Mouse (Mus musculus) liver, embryonic 15.5 days (tissue): ENCODE data around the gene Mbd3. TPM values are rescaled to one million over a fixed set of nuclear protein-coding genes. Genes with fewer than 3 reads are reported as not detected.

ENCODE experiments used
- ATAC-seq: fragments of 200-750 bp; cut with Nextera tagmentation; 2 replicates; pipeline ENCODE4 v1.8.0; 2017; ENCODE audit warnings: moderate number of reproducible peaks, mild to moderate bottlenecking, moderate library complexity; ENCODE audit not compliant: insufficient read depth
- H3K27ac ChIP-seq: fragments of 300-500 bp; sonication (generic); replicated peaks from 2 replicates; pipeline ENCODE4 v1.5.1; 2015; ENCODE audit warnings: mild to moderate bottlenecking, inconsistent platforms
- H3K27me3 ChIP-seq: fragments of 300-500 bp; sonication (generic); 2 replicates; pipeline ENCODE4 v1.6.1; 2015; ENCODE audit warnings: mild to moderate bottlenecking, inconsistent platforms
- H3K36me3 ChIP-seq: fragments of 300-500 bp; sonication (generic); replicated peaks from 2 replicates; pipeline ENCODE4 v1.6.1; 2015; ENCODE audit warnings: moderate library complexity, mild to moderate bottlenecking, inconsistent platforms
- H3K4me1 ChIP-seq: fragments of 300-500 bp; sonication (generic); replicated peaks from 2 replicates; pipeline ENCODE4 v1.6.1; 2015; ENCODE audit warnings: inconsistent platforms
- H3K4me2 ChIP-seq: fragments of 300-500 bp; sonication (generic); 2 replicates; pipeline ENCODE4 v1.6.1; 2015; ENCODE audit warnings: moderate library complexity, mild to moderate bottlenecking, inconsistent platforms
- H3K4me3 ChIP-seq: fragments of 300-500 bp; sonication (generic); replicated peaks from 2 replicates; pipeline ENCODE4 v1.5.1; 2015; ENCODE audit warnings: mild to moderate bottlenecking, inconsistent platforms
- H3K9ac ChIP-seq: fragments of 300-500 bp; sonication (generic); 2 replicates; pipeline ENCODE4 v1.6.1; 2015; ENCODE audit warnings: moderate library complexity, mild to moderate bottlenecking, inconsistent platforms
- H3K9me3 ChIP-seq: fragments of 300-500 bp; sonication (generic); replicated peaks from 2 replicates; pipeline ENCODE4 v1.6.1; 2016; ENCODE audit warnings: inconsistent platforms
- WGBS: fragments of 180-500 bp; shearing (Covaris S2); methylation state at CpG from one replicate; pipeline ENCODE4 v1.1.7; 2015; ENCODE audit warnings: mixed read lengths; ENCODE audit not compliant: insufficient replicate concordance; 5-methylcytosine and 5-hydroxymethylcytosine counted together
- polyA plus RNA-seq: library from polyadenylated mRNA; unstranded; fragments of >200 nt; fragmentation: Nextera tagmentation; extraction: Ambion mirVana; gene quantifications from 2 replicates; pipeline ENCODE4 v1.2.1, GENCODE M21; 2015

Mbd3 gene
- polyA plus RNA-seq, 1 experiment from 2014 or later, result 63.2 TPM

DNA sequence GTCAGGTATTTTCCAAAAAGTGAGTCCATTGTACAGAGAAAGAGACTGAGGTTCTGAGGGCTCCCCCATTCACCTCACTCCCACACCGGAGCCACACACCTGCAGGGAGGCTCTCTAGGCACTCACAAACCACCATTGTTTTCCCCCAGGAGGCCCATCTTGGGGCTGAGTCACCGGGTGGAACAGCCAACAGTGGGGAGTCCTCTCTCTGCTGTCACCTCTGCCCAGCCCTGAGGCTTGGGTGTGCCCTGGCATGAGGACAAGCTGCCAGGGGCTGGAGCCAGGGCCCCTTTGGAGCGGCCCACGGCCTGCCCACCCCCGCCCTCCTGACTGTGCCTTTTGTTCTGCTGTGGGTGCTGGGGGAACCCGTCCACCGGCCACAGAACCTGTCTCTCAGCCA, 36.4 kb upstream of the Mbd3 start:
- Histone ChIP-seq H3K9ac (peak overlapping the region; percentile 22), H3K4me1 (peaks cover 59% of the 10 kb centered on the region)

DNA sequence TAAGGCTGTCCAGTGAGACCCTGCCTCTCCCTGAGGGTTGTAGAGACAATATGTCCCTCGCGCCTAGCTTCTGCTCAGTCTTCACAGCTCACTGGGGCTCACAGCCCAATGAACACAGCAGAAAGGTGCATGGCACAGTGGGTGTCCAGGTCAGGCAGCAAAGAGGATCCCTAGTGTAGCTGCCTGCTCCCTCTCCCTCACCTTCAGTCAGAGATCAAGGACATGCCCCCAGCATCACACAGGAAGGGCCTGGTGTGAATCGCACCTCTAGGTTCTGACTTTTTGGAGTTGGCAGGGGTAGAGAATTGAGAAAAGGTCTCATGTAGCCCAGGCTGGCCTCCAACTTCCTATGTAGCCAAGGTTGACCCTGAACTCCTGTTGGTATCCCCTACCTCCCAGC, 35.5 kb upstream of the Mbd3 start:
- whole genome bisulfite sequencing, result 77% methylated on average over 3 of the region's 3 CpGs
- Histone ChIP-seq H3K4me1 (peaks cover 69% of the 10 kb centered on the region), H3K9me3 (no peaks in the 10 kb centered on the region), H3K4me3 (peak overlapping the region; percentile 100), H3K36me3 (peaks cover 15% of the 10 kb centered on the region), H3K4me2 (peak overlapping the region; percentile 84), H3K27ac (peak overlapping the region; percentile 98), H3K27me3 (no peaks in the 10 kb centered on the region; the same call in 1 of the 2 replicates), H3K9ac (peak overlapping the region; percentile 25; the same call in 1 of the 2 replicates)
- ATAC-seq, result no peak

More for the DNA sequence above, 36.4 kb upstream of the Mbd3 start:
- H3K4me2 ChIP-seq, result peak overlapping the region; percentile 84
- H3K27me3 ChIP-seq, result no peaks in the 10 kb centered on the region; the same call in 1 of the 2 replicates
- peak overlapping the region; percentile 1; the same call in 1 of the 2 replicates for H3K4me3 ChIP-seq
- peak overlapping the region; percentile 98 for H3K27ac ChIP-seq
- peaks cover 5% of the 10 kb centered on the region for H3K36me3 ChIP-seq
- peak; percentile 13; the same call in 1 of the 2 replicates for ATAC-seq
- no peaks in the 10 kb centered on the region for H3K9me3 ChIP-seq
- WGBS, result 13% methylated on average over 7 of the region's 7 CpGs

- no peaks in the 10 kb centered on the region; the same call in 1 of the 2 replicates for H3K27me3 ChIP-seq
- H3K9ac ChIP-seq, result peak overlapping the region; percentile 41
- ATAC-seq, result peak; percentile 0; the same call in 1 of the 2 replicates
- no peaks in the 10 kb centered on the region for H3K9me3 ChIP-seq
- peak overlapping the region; percentile 100 for H3K4me3 ChIP-seq
- peak overlapping the region; percentile 84 for H3K4me2 ChIP-seq
- H3K4me1 ChIP-seq, result peaks cover 72% of the 10 kb centered on the region
- peaks cover 21% of the 10 kb centered on the region for H3K36me3 ChIP-seq
- H3K27ac ChIP-seq, result peak overlapping the region; percentile 98
- 8% methylated on average over 8 of the region's 8 CpGs for WGBS
Observed at GRCm38 (mm10) chr10:80434233-80434592, 34.9 kb upstream of the Mbd3 start.

DNA sequence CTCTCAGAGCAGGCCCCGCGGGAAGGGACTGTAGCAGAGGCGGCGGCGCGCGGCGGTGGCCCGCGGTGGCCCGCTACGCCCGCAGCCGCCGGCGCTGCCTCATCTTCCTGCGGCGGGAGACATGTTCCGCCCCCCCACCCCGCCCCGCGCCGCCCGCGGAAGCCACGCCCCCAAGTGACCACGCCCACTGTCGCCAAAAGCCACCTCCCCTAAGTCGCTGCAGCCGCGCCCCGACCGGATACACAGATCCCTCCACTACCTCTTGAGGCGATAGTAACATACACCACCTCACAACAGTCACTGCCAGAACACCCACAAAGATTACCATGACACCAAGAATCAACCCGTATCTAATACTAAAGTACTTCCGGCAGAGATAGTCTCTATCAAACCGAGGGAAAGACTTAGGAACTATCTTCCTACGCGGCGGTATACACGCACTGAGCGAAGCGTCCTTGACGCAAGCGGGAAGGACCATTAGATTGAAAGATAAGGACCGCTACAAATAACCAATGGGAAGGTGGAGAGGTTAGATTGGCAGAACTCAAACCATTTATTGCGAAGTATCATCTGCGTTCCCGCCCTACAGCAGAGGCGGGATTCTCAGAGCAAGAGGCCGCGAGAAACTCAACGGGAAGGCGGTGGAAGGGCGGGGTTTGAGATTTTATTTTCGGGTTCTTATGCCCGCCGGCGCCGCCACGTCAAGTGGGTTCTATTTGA, 34.3 kb upstream of the Mbd3 start, which contains the start of gene Tcf3:
Tcf3 (minus strand) TSS at position 135 of the 720 bp plus-strand sequence.
- Histone ChIP-seq H3K27ac (peak within 1 kb of the TSS; percentile 98), H3K4me3 (peak within 1 kb of the TSS; percentile 100), H3K4me1 (peaks cover 72% of the 10 kb centered on the region), H3K9me3 (no peaks in the 10 kb centered on the region), H3K27me3 (no peaks in the 10 kb centered on the region; the same call in 1 of the 2 replicates), H3K4me2 (peak within 1 kb of the TSS; percentile 84), H3K36me3 (peaks cover 26% of the 10 kb centered on the region), H3K9ac (peak within 1 kb of the TSS; percentile 100)
- WGBS, result under 1% methylated on average over 60 of the region's 61 CpGs
- ATAC-seq, result peak; percentile 88

GRCm38 (mm10) chr10:80432936-80433512, 33.7 kb upstream of the Mbd3 start:
- H3K27ac ChIP-seq, result peak overlapping the region; percentile 98
- H3K36me3 ChIP-seq, result peaks cover 33% of the 10 kb centered on the region
- under 1% methylated on average over 60 of the region's 60 CpGs for WGBS
- peak overlapping the region; percentile 84 for H3K4me2 ChIP-seq
- no peaks in the 10 kb centered on the region for H3K9me3 ChIP-seq
- H3K9ac ChIP-seq, result peak overlapping the region; percentile 100
- H3K27me3 ChIP-seq, result no peaks in the 10 kb centered on the region; the same call in 1 of the 2 replicates
- no peak for ATAC-seq
- H3K4me1 ChIP-seq, result peaks cover 70% of the 10 kb centered on the region
- H3K4me3 ChIP-seq, result peak overlapping the region; percentile 100

- Histone ChIP-seq H3K27me3 (no peaks in the 10 kb centered on the region), H3K27ac (peak overlapping the region; percentile 98), H3K4me2 (peak overlapping the region; percentile 84), H3K9me3 (no peaks in the 10 kb centered on the region), H3K4me3 (peak overlapping the region; percentile 100), H3K9ac (peak overlapping the region; percentile 100), H3K36me3 (peaks cover 39% of the 10 kb centered on the region), H3K4me1 (peaks cover 66% of the 10 kb centered on the region)
- 2% methylated on average over 4 of the region's 4 CpGs for WGBS
- ATAC-seq, result no peak
Observed at GRCm38 (mm10) chr10:80432387-80432785, 33.0 kb upstream of the Mbd3 start.

DNA sequence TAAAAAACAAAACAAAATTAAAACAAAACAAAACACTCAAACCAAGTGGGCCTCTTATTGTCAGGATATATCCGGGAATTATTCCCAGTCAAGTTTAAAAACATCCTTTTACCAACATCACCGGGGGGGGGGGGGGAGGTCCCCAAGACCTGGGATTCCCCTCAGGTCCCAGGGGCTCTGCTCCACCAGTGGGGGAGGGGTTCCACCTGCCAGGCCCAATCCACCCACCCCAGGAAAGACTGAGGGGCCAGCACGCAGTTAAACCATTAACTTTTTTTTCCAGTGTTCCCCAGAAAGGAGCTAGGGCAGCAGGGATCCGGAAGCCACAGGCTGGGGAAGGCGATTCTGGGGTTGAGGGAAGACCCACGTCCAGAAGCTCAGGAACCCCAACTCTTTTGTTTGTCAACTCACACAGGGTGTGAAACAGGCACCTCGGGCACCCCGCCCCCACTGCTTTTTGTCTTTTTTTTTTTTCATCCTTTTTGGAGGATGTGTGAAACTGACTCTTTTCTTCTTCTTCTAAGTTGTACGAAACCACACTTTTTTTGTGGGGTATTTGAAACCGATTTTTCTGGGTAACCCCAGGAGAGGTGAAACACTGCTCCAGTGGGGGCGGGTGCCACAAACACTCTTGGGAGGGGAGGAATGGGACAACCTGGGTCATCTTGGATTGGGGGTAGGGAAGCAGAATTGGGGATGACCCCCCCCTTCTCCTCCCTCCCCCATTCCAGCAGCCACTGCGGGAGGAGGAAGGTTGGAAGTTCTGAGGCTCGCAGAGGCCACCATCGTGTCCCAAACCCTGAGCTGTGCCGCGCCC, 32.4 kb upstream of the Mbd3 start:
- H3K27ac ChIP-seq, result peak overlapping the region; percentile 98
- no peaks in the 10 kb centered on the region for H3K9me3 ChIP-seq
- no peak for ATAC-seq
- H3K27me3 ChIP-seq, result no peaks in the 10 kb centered on the region
- peaks cover 45% of the 10 kb centered on the region for H3K36me3 ChIP-seq
- peaks cover 63% of the 10 kb centered on the region for H3K4me1 ChIP-seq
- peak overlapping the region; percentile 100 for H3K4me3 ChIP-seq
- peak overlapping the region; percentile 100 for H3K9ac ChIP-seq
- 24% methylated on average over 16 of the region's 16 CpGs for WGBS
- H3K4me2 ChIP-seq, result peak overlapping the region; percentile 84

DNA sequence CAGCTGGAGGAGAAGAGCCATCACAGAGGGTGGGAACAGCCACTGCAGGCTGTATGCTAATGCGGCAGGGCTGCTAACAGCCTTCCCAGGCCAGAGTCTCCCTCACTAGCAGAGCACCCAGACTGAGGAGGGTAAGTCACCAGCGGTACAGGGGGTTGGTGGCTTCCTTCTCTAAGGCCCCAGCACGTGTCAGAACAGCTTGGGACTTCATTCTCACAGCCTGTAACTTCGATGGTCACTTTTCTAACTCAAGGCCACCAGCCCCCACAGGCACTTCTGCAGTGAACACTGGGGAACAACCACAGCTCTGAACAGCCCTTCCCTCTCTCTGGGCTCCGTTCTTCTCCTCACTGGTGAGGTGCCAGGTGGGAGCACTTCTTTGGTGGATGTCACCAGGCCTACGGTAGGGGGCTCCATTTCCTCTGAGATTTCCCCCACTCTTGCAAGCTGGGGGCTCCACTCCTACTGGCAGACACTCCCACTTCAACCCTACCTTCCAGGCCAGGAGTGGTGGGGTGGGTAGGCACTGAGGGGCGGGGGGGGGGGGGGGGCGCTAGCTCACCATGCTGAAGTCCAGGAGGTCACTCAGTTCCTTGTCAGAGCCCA, 31.1 kb upstream of the Mbd3 start:
- peak overlapping the region; percentile 84; the same call in 1 of the 2 replicates for H3K4me2 ChIP-seq
- peaks cover 58% of the 10 kb centered on the region for H3K36me3 ChIP-seq
- ATAC-seq, result no peak
- H3K9ac ChIP-seq, result no peak overlapping the region
- H3K27ac ChIP-seq, result peak overlapping the region; percentile 98; the same call in 1 of the 2 replicates
- 0 out of 2 replicates have a peak, but pooled peaks cover 3% of the 10 kb centered on the region for H3K9me3 ChIP-seq
- 65% methylated on average over 8 of the region's 8 CpGs for WGBS
- H3K4me1 ChIP-seq, result peaks cover 50% of the 10 kb centered on the region
- no peak overlapping the region for H3K4me3 ChIP-seq
- no peaks in the 10 kb centered on the region for H3K27me3 ChIP-seq

DNA sequence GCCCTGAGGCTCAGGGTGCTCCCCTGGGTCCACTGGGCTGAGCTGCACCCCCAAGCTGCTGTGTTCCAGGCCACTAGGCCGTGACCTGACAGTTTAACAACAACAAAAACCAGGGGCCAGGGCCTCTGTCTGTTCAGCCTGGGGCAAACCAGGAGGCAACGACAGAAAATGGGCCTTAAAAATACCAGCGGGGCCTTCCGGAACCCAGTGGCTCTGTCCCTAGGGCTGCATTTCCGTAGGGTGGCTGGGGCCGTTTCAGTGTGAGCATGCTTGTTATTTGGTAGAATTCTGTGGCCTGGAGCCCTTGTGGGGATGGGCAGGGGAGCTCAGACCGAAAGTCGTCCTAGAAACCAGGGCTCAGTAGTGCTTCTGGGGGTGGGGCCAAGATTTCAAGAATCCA, 30.4 kb upstream of the Mbd3 start:
- Histone ChIP-seq H3K4me1 (peaks cover 50% of the 10 kb centered on the region), H3K27me3 (no peaks in the 10 kb centered on the region), H3K9ac (no peak overlapping the region), H3K27ac (0 out of 2 replicates have a peak overlapping the region, but pooled peaks have one; percentile 98), H3K4me2 (no peak overlapping the region), H3K4me3 (no peak overlapping the region), H3K36me3 (peaks cover 65% of the 10 kb centered on the region), H3K9me3 (0 out of 2 replicates have a peak, but pooled peaks cover 8% of the 10 kb centered on the region)
- ATAC-seq, result no peak
- WGBS, result 83% methylated on average over 8 of the region's 8 CpGs

DNA sequence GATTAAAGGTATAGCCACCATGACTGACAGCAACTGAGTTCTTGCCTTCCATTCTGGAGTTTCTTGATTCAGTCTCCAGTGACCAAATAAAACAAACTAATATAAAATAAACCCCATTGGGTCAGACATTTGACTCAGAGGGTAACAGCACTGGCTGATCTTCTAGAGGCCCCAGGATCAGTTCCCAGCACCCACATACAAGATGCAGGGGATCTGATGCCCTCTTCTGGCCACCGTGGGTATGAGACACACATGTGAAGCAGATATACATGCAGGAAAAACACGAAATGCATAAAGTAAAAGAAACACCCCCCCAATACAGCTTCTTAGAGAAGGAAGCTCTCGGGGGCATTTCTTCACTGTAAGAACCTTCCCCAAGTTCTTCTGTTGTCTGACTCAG, 25.7 kb upstream of the Mbd3 start:
- ATAC-seq, result no peak
- Histone ChIP-seq H3K4me3 (no peak overlapping the region), H3K4me2 (no peak overlapping the region), H3K27ac (peak overlapping the region; percentile 98), H3K9me3 (0 out of 2 replicates have a peak, but pooled peaks cover 8% of the 10 kb centered on the region), H3K9ac (no peak overlapping the region), H3K36me3 (peaks cover 88% of the 10 kb centered on the region), H3K4me1 (peaks cover 60% of the 10 kb centered on the region), H3K27me3 (no peaks in the 10 kb centered on the region)
- WGBS, result 92% methylated on average over 3 of the region's 3 CpGs
